Mouse (Mus musculus) retina, embryonic 14.5 days (tissue): ENCODE data around the gene Hspe1.
A peak's percentile ranks its signal among the peaks of the same experiment; 100 is the strongest.
"Not testable (repeated sequence)": the region's sequence is repeated elsewhere in the genome, so short reads cannot be mapped to it uniquely, and the experiment has no call there.

Experiments used
- DNase-seq: peaks from one replicate; pipeline ENCODE4 v3.0.0-alpha.2; 2015; ENCODE audit warnings: low spot score

Gene Hspe1

GRCm38 (mm10) chr1:55085781-55086366 lies 2.1 kb upstream of the Hspe1 start:
- DNase-seq, result no peak

DNA sequence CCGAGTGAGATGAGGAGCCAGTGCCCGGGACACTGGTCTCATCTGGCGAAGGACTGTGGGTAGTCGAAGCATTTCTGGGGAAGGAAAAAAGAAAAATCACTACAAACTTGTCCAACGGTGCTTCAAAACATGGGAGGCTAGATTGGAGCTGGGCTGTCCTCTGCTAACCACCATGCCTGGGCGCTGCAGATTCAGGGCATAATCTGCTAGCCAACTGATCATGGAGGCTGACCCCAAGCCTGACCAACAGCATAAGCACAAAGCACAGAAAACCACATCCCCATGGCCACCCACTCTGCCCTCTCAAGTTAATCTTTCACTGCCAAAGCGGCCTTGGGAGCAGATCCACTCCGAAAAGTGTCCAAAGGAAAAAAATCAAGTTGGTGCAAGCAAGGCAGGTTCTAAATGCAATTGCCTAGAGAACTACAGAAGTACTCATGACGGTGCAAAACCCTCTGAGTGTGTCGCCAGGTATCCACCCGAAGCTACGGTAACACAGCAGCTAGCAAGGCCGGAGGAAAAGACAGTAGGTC lies 998 bp upstream of the Hspe1 start:
- no peak for DNase-seq

DNA sequence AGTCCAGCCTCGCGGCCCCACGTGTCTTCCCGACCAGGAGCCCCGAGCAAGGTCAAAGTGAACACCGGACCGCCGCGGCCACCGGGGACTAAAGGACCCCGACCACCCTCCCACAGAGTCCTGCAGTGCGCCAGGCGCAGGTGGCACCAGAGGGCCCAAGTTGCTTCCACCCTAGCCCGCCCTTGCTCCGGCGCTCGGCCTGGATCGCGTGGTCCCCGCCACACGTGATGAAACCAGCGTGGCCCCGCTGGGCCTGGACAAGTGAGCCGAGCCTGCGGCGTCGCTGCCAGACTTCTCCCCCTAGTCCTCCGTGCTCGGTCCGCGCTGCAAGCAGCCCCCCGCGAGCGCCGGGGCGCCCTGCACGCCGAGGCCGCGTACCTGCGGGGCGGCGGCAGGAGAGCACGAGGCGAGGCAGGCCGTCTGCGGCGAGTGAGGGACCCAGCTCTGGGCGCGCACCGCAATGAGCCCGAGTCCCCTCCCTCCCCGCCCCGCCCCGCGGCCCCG lies 479 bp upstream of the Hspe1 start:
- no peak for DNase-seq

- no peak for DNase-seq
Observed at GRCm38 (mm10) chr1:55088611-55089497, 922 bp downstream of the Hspe1 start.

GRCm38 (mm10) chr1:55089498-55090064 lies 1.6 kb downstream of the Hspe1 start:
- DNase-seq, result no peak

GRCm38 (mm10) chr1:55092056-55092455 lies 4.1 kb downstream of the Hspe1 start:
- DNase-seq, result no peak

DNA sequence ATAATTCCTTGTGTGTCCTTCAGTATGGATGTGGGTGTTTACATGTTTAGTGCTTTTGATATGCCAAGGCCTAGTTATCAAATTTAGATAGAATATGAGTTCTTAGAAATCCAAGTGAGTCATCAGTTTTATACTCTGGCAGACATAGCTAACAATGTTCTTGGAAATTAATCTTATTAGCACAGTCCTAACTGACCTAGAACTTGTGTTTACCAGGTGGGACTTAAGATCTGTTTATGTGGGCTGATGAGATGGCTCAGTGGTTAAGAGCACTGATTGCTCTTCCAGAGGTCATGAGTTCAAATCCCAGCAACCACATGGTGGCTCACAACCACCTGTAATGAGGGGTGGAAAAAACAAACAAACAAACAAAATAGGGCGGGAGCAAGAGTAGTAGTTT lies 4.5 kb downstream of the Hspe1 start:
- no peak for DNase-seq

DNA sequence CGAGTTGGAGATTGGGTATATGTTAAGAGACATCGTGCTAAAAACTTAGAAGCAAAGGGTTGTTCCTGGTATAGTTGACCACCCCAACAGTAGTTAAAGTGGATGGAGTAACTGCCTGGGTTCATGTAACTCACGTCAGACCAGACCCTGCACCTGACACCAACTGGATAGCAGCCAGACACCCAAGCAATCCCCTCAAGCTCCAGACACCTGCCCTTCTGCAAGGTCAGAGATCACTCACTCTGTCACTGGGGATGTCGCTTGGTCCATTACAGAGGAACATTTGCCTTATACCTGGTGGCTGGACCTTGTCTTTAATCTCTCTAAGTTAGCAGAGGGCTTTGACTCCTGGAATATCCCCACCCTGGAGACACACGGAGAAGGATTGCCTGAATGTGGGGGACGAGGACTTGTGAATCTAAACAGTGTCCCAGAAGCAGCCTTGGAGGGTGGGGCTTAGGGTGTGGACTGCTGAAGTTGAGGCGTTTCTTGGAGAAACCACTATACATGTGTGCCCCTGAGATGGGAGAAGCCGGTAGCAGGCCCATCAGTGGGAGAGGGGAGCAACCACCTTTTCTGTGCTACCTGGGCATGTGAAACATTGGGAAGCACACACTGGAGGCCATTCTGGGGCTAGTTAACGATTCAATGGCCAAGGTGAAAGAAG lies 19.1 kb downstream of the Hspe1 start:
- no peak for DNase-seq

DNA sequence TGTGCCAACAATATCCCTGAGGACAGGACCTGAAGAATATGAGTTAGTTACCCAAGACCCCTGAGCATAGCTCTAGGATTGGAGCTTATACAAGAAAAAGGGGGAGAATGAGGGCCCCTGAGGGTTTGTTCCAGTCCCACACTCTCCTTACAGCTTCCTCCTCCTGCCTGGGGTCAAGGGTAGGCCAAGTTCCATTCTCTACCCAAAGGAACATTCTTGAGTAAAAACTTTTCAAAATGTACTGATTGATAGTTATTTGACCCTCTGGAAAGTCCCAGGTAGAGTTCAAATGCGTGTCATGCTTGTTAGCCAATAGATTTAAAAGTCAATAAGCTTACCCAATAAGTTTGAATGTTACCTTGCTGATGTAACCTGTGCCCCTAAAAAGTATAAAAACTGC lies 19.7 kb downstream of the Hspe1 start:
- no peak for DNase-seq

GRCm38 (mm10) chr1:55108473-55108872 lies 20.5 kb downstream of the Hspe1 start:
- DNase-seq, result no peak

DNA sequence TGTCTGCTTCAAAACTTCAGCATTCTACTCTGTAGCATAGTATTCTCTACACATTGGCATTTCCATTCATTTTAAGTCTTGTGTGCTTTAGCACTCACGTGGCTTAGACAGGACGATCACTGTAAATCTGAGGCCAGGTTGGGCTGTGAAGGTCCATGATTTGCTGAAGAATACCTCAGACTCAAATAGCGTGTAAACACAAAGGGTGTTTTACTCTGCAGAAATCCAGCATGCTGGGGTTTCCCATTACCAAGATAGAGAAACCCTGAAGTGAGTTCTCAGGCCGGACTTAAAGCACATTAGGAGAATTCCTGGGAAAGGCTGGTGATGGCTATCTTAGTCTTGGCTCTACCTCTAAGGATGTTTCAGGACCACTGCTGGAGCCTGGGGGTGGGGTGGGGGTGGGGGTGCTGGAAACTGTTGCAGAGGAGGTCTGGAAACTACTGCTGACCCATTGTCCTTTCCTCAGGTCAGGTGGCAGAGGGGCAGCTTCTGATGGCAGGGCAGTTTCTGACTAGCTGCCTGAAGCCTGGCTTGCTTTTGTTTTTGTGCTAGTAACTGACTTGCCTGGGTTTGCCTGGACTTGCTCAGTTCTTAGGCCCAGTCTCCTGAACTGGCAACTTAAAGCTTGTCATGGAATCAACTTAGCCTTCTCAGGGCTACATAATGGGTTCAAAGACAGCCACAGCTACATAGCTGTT lies 21.3 kb downstream of the Hspe1 start:
- DNase-seq, result no peak

DNA sequence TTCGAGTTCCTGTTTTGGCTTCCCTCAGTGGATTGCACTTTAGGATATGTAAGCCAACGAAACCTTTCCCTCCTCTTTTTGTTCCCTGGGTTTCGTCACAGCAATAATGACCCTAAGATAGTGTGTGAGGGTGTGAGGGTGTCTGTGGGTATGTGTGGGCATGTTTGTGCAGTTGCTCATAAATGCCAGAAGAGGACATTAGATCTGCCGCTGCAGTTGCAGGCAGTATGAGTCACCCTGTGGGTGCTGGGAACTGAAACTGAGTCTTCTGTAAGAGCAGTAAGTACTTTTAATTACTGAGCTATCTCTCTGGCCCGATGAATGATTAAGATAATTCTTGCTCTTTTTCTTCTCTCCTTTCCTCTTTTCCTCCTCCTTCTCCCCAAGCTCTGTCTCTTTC lies 35.1 kb downstream of the Hspe1 start:
- no peak for DNase-seq

DNA sequence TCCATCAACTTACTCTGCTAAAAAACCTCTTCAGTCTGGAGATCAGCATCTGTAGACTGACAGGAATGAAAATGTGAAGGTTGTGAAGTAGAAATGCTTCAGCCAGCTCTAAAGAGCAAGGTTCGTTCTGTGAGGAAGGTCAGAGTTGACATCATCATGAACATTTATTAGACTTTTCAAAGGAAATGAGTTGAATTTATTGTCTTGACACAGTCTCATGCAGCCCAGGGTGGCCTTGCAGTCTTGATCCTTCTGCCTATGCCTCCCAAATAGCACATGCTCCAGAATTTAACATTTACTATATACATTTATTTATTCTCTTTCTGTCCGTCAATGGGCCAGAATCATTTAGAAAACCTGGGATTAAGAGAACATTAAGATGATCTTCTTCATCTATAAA lies 35.6 kb downstream of the Hspe1 start:
- no peak for DNase-seq

GRCm38 (mm10) chr1:55124136-55124535 lies 36.2 kb downstream of the Hspe1 start:
- DNase-seq, result not testable (repeated sequence)

DNA sequence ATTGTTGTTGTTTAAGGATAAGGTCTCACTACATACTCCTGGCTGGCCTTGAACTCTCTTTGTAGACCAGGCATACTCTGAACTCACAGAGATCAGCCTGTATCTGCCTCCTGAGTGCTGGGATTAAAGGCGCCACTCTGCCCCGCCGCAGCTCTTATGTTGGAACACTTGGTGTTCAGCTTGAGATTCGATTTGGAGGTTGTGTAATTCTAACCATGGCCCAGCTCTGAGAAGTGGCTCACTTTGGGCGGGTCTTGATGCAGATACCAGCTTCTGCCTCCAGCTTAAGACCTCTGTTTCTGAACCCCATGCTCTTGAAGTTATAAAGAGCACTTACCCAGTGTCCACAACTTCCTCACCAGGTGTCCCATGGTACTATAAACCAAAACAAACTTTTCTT lies 41.8 kb downstream of the Hspe1 start:
- DNase-seq, result no peak

DNA sequence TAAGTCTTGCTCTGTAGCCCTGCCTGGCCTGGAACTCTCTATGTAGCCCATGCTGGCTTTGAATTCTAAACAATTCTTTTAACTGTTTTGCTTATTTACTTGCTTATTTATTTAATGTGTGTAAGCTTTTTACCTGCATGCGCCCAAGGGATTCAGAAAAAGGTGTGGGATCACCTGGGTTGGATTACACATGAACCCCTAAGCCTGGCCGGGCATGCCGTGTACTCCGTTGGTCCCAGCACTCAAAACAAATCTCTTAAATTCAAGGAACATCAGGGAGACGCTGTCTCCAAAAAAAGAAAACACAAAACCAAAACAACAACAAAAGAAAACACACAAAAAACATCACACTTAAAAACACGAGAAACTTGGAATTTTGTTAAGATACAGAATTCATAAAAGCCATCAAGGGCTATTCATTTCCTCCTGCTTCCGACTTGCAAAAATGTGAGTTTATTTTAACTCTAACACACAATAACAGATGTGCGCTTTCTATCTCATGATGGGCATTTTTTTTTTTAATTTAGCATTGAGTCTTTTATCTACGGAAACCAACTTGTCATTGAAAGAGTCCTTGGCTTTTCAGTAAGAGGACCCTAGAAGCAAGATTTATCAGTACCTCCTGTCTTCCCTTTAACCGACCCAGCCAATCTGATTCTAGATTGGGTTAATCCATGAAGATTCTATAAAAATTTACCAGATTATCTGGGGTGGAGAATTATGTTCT lies 42.4 kb downstream of the Hspe1 start:
- DNase-seq, result no peak

- peak; percentile 95 for DNase-seq
Observed at GRCm38 (mm10) chr1:55130943-55131401, 43.0 kb downstream of the Hspe1 start, which contains the start of gene Mob4. Gene Mob4 (plus strand): TSS chr1:55131231.

DNA sequence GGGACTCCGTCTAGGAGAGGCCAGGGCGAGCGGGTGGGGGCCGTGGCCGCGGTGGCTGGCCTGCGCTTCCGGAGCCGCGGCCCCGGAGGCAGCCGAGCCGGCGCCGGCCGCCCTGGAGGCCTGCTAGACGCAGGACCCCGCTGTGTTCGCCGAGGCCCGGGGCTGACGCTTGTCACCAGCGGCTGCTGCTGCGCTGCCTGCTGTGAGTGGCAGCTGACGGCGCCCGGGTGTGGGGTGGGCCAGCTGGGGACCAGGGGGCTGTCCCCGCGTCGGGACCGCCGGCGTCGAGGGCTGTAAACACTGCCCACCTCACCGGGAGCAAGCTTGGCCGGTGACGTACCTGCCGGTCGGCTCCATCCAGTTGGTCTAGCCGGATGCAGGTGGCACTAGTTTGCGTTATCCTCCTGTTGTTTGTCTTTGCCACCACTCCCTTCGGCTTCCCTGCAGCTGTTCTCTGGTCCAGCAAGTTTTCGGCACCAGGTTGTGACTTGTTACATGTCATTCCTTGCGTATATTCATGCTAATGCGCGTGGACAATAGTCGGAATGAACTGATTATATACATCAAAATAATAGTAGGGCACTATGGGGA lies 43.6 kb downstream of the Hspe1 start:
- no peak for DNase-seq

DNA sequence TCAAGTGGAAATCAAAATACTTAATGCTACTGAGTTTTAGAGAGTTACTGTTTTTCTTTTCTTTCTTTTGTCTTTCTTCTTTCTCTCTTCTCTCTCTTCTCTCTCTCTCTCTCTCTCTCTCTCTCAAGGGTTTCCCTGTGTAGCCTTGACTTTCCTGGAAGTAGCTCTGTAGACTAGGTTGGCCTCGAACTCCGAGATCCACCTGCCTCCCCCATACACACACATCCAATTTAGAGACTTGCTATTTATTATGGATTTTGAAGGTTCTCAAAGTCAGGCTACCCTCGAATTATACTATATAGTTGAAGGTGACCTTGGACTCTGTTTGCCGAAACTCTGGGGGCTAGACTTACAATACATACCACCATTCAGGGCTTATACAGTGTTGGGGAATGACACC lies 44.4 kb downstream of the Hspe1 start:
- DNase-seq, result no peak

- no peak for DNase-seq
Observed at GRCm38 (mm10) chr1:55133173-55133572, 45.2 kb downstream of the Hspe1 start.
